Mouse (Mus musculus) retina, postnatal 1 day (tissue): ENCODE measurements at regions not wholly inside any gene's neighbourhood (a gene's known extent, or its start where the extent isn't known, plus 50 kb on each side); places are given as distances from the start of the nearest gene placed in this dataset.

Experiments
- DNase-seq: peaks from one replicate; pipeline ENCODE4 v3.0.0-alpha.2; 2012

- DNase-seq, result peak; percentile 19
These were observed 798.9 kb upstream of the Tenm2 start for GRCm38 (mm10) chr11:38034526-38035286.

- DNase-seq, result peak; percentile 15
These were observed 785.9 kb upstream of the Tenm2 start for GRCm38 (mm10) chr11:38021704-38022103.

- no peak for DNase-seq
These were observed 742.4 kb upstream of the Tenm2 start for GRCm38 (mm10) chr11:37978131-37978530.

- DNase-seq, result peak; percentile 3
These were observed 700.8 kb upstream of the Tenm2 start for GRCm38 (mm10) chr11:37936439-37937134.

- no peak for DNase-seq
These were observed 677.4 kb upstream of the Tenm2 start for GRCm38 (mm10) chr11:37913161-37913560.

- DNase-seq, result no peak
These were observed 669.2 kb upstream of the Tenm2 start for GRCm38 (mm10) chr11:37904991-37905390.

- no peak for DNase-seq
These were observed 661.9 kb upstream of the Tenm2 start for GRCm38 (mm10) chr11:37897713-37898112.

GRCm38 (mm10) chr11:37882717-37883116 lies 647.0 kb upstream of the Tenm2 start:
- peak; percentile 6 for DNase-seq

GRCm38 (mm10) chr11:37837301-37837700 lies 601.5 kb upstream of the Tenm2 start:
- DNase-seq, result no peak

- no peak for DNase-seq
These were observed 595.2 kb upstream of the Tenm2 start for GRCm38 (mm10) chr11:37830975-37831374.

GRCm38 (mm10) chr11:37806761-37807160 lies 571.0 kb upstream of the Tenm2 start:
- DNase-seq, result no peak

GRCm38 (mm10) chr11:37798783-37799318 lies 563.1 kb upstream of the Tenm2 start:
- DNase-seq, result no peak

GRCm38 (mm10) chr11:37772481-37773089 lies 536.8 kb upstream of the Tenm2 start:
- no peak for DNase-seq

- DNase-seq, result no peak
These were observed 535.1 kb upstream of the Tenm2 start for GRCm38 (mm10) chr11:37770881-37771280.

GRCm38 (mm10) chr11:37768121-37768520 lies 532.4 kb upstream of the Tenm2 start:
- DNase-seq, result no peak

GRCm38 (mm10) chr11:37735992-37736391 lies 500.2 kb upstream of the Tenm2 start:
- DNase-seq, result peak; percentile 54

GRCm38 (mm10) chr11:37735501-37735900 lies 499.7 kb upstream of the Tenm2 start:
- peak; percentile 23 for DNase-seq

- DNase-seq, result no peak
These were observed 461.2 kb upstream of the Tenm2 start for GRCm38 (mm10) chr11:37696981-37697380.

GRCm38 (mm10) chr11:37678484-37679193 lies 442.9 kb upstream of the Tenm2 start:
- DNase-seq, result no peak

GRCm38 (mm10) chr11:37671320-37671719 lies 435.6 kb upstream of the Tenm2 start:
- peak; percentile 10 for DNase-seq

- DNase-seq, result no peak
These were observed 431.2 kb upstream of the Tenm2 start for GRCm38 (mm10) chr11:37666925-37667324.

GRCm38 (mm10) chr11:37650095-37650494 lies 414.3 kb upstream of the Tenm2 start:
- DNase-seq, result peak; percentile 7

- no peak for DNase-seq
These were observed 387.5 kb upstream of the Tenm2 start for GRCm38 (mm10) chr11:37623290-37623689.
